Mouse (Mus musculus) mesoderm, embryonic 11.5 days (tissue): ENCODE measurements at regions not wholly inside any gene's neighbourhood (a gene's known extent, or its start where the extent isn't known, plus 50 kb on each side); places are given as distances from the start of the nearest gene placed in this dataset.

ENCODE experiments used
- DNase-seq: peaks from one replicate; pipeline ENCODE4 v3.0.0-alpha.2; 2012; ENCODE audit warnings: low read depth, low spot score

DNA sequence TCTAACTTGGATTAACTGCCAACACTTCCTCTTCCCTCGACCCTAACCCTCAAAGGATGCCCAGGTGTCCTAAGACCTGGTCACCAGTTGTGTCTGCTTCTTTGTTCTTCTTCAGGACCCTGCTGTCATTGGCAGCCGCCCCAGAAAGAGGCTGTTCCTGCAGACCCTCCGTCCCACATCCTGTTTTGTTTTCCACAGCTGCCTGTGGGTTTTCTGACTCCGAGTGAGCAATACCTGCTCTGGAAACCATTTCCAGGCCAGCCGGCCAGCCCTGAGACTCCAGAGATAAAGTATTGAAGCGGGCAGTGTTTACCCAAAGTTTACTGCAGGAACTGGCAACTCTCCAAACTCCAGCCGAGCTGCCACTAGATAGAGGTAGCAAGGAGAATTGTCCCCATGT is 337.2 kb upstream of the Noct start:
- no peak for DNase-seq

DNA sequence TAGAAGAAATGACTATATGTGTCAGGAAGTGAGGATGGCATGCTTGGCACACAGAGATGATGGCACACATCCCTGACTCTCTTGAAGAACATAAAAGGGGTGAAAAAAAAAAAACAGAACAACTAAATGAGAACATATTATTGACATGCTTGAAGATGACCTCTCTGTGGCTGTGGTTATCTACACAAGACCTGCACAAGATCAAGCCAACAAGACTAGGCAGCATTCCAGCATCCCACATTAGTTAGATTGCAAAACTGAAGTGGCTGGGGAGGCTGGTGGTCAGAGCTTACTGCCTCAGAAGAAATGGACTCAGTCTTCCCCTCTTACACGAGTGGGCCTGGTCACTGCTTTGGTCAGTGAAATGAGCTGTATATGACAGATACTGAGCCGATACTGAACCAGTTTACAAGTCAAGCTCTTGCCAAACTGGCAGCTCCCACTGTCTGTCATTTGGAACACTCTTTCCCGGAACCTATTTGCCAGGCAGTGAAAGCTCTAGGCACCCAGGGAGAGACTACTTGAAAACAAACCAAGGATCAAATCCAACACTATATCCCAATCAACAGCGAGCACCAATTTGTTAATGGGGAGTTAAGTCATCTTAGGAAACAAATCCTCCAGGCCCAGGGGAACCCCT is 335.6 kb upstream of the Noct start:
- DNase-seq = no peak

DNA sequence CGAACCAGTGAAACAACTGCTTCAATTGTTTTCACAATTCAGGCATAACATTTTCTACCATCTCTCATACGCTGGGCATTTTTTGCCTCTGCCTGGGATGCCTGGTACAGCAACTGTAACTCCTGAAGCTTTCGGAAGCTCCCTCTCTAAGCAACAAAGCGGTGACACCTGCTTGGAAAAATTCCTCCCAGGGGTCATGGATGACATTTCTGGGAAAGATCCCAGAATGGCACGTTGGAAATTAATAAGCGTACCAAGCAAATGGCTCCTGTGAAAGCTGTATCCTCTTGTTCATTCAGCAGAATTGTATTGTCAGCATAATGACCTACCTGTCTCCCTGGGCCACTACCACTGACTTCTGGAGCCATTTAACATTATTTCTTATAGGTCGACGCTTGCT is 333.7 kb upstream of the Noct start:
- DNase-seq = no peak

DNA sequence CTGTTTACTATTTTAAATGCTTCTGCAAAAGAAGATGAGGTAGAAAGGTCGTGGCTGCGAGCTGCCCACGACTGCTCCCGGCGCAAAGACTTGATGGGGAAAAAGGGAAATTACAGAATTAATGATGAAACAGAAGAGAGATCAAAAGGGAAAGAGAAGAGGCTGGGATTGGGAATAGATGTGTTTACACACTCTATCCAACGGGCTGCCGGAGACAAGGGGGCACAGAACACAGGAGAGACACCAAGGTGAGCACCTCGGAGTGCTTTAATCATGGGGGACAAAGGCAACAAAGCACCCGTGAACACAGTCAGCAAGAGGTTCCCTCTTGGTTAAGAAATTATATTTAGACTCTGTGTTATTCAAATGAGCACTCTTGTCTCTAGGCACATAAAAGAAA is 326.1 kb upstream of the Noct start:
- DNase-seq = no peak

DNA sequence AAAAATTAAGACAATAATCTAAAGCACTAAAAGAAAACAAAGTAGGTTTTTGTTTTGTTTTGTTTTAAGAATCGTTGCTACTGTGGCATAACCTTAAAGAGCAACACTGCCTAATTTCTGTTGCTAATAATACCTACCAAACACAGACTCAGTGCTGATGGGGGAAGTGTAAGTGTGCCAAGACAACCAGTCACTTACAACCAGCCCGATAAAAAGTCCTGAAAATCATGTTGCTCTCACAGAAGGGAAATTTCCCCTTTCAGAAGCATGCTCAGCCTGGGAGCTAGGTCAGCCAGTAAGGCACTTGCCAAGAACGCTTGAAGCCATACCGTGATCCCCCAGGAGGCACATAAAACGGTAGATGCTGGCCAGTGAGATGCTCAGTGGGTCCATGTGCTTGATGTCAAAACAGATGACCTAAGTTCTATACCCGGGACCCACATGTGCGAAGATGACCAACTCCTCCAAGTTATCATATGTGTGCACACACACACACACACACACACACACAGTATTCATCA is 324.4 kb upstream of the Noct start:
- DNase-seq = no peak

DNA sequence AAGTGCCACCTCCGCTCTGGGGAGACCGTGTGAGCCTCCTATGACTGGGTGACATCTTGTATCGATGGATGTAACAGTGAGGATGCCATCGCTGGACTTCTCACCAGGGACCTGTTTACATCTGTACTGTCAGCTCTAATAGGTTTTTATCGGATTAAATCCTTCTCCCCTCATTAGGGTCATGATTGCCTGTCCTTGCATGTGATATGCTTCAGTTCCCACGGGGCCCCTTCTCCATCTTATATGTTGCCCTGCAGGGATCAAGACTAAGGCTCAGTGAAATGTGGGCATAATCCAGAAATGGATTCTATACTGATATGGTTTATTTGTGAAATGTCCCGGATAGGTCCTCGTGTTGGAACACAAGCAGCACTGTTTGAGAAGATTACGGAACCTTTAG is 323.7 kb upstream of the Noct start:
- no peak for DNase-seq

DNA sequence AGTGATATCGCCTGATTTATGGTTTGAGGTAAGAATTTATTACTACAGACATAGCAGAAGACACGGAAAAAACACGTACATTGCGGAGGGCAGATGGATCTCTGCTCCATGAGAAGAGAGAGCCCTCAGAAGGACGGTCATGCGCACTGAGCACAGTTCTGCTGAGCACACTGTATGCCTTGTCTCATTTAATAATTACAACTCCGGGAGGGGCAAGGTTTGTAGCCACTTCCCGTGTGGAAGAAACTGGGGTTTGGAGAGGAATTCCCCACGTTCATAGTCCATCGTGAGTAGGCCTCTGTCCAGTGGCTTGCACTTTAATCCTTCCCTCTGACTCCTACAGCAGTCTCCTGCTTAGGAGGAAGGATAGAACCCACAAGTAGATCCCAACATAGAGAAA is 322.9 kb upstream of the Noct start:
- no peak for DNase-seq

DNA sequence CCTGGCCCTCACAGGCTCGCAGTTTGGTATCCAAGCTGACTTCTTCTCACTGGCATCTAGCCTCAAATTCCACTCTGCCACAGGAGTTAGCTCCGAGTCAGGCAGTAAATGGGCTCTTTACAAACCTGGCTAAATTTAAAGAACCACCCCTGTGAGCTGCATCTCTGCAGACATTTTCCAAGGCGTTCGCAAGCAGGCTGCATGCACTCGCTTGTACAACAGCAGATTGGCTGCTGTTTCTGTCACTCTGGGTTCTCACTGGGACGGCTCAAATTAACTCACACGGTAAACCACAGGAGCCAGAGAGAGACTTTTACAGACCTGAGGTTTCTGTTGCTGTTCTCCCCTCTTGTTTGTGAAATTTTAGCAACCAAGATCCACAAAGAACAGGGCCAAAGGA is 321.3 kb upstream of the Noct start:
- no peak for DNase-seq

DNA sequence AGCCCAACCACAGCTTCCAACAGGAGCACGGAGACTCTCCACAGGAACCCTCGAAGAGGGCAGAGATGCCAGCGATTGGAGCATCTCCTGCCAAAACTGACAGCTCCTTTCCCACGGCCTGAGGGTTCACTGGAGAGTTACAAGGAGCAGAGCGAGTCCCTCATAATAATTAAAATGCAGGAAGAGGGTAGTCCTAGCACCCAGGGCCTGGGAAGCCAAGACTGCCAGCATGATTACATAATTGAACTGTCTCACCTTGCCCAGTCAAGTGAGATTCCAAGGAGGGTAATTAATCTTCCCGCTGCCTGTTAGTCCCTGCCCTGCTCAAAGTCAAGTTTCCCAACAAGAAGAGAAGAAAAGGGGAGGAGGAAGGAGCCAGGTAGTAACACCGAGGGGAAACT is 319.5 kb upstream of the Noct start:
- DNase-seq = no peak

DNA sequence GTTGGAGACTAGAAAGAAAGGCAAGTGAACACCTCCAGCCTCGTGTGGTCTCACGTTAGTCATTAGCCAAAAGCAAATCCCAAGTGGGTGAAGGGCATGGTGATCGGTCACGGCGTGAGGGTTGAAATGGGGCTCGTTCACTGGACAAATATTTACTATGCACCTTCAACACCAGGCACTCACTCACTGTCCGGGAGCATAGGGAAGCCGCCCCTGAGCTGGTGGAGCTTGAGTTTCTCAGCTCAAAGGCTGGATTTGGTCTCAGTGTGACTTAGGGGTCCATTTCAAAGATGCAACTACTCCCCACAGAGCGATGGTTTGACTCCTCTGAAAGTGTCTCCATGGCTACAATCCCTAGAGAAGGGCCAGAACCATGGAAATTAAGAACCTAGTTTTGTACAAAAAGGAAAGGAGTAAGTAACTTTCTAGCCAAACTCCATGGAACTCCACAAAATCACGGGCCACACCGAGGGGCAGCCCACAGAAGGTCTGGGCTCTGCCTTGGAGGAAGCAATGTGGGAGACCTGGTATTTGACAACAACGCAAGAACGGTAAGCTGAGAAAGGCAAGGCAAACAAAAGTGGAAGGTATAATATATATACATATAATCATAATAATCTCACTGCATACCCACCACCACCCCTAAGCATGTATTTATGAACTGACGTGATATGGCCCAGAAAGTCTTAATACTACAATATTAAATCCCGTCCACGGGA is 318.8 kb upstream of the Noct start:
- no peak for DNase-seq

DNA sequence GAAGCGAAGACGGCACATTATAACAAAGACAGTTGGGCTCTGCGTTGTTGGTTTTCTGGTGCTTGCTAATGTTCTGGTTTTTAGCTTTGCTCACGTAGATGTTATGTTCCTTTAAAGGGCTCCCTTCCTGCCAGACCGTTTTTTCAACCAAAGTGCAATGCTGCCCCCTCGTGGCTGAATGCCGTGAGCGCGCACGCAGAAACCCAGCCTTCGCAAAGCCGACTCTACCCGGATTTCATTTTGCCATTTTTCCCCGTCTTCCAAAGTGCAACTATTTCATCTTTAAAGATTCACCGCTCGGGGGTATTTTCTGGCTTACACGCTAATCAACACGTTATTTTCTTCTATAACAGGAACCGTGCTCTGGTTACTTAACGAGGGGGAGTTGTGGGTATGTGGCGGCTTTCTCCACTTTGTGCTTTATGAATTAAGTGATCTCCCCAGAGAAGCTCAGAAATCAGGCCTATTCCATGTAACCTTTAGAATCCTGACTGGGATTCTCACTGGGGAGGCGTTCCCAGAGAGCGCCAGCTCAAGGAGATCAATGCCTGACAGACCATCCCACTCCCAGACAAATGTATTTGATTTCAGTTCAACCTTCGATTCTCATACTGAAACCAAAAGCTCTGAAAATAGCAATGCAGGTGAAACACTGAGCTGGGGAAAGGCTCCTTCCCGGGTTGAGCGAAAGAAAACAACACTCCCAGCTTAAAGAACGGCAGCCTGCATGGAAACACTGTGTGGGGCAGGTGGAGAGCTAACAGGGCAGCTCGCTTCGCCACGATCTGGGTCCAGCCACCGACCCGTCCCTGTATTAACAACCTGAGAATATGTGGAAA is 318.0 kb upstream of the Noct start:
- DNase-seq = peak; percentile 90

DNA sequence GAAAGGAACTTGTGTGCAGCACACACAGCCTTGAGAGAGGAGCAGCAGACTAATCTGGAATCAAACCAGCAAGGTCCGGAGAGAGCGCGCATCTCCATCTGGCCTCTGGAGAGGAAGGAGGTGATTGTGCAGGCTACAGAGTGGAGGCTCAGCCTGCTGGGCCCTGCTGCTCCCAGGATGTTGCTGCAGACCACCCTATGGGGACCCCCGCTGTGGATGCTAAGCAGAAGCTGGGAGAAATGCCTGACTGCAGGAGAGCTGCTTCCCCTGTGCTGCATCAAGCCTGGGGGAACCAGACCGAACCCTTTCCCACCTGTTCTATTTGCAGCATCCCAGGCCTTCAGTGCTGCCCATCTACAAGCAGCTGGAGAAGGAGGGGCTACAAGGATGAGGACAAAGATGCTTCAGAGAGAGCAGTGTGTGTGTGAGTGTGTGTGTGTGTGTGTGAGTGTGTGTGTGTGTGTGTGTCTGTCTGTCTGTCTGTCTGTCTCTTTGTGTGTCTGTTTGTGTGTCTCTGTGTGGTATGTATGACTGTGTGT is 311.2 kb upstream of the Noct start:
- no peak for DNase-seq

DNA sequence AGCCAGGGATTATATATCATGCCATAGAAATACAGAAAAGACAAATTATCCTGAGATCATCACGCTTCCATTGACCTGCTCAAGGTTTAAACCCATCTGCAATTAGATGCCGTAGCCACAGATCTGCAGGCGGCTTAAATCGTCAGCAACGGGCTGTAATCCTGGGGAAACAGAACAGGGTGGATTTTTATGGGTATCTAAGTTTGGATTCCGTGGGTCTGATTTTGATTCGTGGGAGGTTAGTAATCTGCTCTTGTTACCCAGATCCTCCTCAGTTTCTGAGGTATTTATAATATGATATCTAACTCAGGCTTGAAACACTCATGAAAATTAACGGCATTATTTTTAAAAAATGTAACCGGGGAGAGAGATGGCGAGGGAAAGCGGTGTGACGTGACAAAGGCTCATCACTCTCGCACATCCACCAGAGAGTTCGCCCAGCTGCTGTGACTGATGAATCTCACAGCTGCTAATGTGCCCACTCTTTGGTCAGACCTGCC is 309.3 kb upstream of the Noct start:
- DNase-seq = no peak

DNA sequence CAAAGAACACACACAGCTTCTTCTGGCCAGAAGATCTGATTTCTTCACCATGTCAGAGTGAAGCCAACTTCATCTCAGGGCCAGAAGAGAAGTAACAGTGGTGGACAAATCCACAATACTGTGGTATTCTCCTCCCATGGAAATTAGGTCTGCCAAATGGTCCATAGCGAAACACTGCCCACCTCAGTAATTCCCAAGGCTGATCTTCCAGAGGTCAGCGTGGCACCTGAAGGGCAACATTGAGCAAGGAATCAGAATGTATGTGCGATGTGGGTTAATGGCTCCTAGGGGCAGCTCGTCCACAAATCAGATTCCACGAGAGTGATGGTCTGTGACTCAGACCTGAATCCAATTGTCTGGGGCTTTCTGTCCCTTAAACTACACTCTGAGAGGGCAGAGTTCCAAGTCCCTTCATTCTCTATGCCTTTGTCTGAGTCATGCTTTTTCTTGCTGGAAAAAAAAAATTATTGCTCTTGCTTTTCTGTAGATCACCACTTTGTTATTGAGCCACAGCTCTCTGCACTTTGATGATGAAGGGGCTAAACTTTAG is 307.9 kb upstream of the Noct start:
- no peak for DNase-seq

DNA sequence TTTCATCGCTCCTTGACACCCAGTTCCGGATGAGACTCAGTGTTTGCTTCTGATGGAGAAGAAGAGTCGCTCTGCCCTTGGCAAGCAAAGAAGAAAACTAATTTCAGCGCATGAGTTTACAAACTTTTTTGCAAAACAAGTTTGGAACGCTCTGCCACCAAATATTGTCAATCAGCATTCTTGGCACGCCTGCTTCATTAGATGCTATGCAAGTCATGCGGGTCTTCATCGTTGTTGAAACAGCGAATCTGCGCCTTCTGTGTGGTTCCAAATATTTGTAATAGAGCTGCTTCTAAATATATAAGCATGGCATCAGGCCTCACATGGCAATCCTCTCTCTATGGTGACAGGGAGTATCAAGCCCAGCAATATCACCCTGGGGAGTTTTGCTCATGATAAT is 301.9 kb upstream of the Noct start:
- no peak for DNase-seq

DNA sequence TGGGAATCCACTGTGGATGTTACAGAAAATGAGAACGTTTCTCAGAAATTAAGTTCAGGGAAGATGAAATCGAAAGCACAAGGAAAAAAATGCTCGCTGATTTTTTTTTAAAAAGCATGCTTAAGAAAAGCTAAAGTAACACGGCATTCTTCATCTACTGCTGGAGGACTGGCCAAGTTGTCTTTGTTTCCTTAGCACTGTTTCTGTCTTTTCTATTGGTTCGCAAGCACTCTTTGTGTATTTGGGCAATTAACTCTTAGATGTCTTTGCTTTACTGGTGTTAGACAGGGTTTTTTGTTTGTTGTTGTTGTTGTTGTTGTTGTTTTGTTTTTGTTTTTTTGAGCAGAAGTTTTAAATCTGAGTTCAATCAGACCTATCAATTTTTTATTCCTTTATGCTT is 301.4 kb upstream of the Noct start:
- DNase-seq = no peak

DNA sequence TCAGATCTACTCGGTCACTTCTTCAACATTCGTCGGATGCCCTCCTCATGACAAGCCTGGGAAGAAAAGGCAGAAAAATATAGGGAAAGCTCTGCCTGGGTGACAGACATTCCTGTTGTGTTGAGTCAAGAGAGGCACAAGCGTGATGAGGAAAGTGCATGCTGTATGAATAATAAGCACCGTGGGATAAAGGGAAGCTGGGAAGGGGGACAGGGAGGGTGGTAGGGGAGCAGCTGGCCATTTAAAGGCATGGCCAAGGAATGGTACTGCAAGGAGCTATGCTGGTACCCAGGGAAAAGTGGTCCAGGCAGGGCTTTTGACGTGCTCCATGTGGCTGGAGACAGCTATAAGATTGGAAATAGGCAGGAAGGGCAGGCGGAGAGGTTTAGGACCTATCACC is 300.9 kb upstream of the Noct start:
- DNase-seq = no peak

DNA sequence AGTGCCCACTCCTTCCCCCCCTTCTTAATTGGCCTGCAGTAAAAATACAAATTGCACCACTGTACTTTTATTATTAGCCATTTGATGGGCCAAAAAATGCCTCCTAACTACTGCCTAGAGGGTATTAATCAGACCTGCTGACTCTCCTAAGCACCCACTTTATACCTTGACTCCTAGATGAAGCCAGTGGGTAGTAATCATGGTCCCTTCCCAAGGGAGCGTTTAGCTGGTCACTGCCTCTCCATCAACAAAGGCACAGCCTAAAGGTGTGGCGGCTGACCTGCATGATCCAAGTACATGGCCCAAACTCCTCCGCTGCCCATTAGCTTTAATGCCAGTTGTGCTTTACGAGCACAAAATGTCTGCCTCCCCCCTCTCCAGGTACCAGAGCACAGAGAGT is 296.9 kb upstream of the Noct start:
- no peak for DNase-seq

DNA sequence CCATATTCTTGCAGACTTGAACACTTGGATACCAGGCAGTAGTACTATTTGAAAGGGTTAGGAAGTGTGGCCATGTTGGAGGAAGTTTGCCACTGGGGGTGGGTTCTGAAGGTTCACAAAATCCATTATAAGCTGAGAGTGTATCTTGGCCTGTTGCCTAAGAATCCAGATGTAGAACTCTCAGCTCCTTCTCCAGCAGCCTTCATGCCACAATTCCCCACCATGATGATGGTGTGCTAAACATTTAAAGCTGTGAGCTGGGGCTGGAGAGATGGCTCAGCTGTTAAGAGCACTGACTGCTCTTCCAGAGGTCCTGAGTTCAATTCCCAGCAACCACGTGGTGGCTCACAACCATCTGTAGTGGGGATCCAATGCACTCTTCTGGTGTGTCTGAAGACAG is 295.2 kb upstream of the Noct start:
- no peak for DNase-seq

DNA sequence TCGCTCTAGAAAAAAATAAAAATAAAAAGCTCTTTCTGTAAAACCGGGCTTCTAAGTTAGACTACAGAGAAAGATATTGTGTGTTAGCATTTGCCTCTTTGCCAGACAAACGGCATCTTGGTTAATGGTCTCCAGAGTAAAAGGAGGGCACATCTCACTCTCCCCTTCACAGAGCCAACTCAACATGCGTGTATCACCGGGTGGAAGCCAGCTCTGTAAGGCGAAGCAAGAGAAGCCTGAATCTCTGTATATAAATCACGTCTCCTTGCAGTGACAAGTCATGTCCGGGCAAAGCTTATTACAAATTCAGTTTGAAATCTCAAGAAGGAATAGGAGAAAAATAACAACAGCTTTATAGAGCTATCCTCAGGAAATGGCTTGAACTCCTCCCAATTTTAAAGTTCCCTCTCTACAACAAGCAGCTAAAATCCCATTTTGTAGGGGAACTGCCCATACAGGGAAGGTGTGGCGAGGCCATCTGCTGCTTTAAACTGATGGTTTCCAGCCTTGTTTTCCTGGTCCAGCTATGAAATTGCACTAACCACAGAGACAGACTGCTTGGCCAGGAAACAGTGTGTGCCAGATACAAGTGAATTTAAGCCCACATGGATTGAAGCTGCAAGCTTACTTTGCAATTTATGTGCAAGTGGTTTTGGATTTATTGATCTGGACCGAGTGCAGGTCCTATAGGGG is 291.7 kb upstream of the Noct start:
- DNase-seq = no peak

DNA sequence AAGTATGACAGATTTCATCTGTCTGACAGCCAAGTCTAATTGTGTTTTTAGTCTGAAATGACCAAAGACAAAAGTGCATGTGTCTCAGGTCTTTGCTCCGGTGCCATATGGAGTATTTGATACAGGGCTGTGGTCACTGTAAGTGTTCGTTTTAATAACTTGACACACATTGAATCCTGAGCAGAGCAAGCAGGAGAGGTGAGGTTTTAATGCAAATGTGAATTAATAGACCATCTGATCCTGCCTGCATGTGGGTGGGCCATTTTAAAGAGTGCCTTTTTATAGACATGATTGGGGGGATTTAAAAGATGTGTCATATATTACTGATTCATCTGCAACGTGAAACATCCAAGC is 291.2 kb upstream of the Noct start:
- DNase-seq = no peak
